Mouse (Mus musculus): Measurements from ENCODE around the gene Fam50b.

DNA sequence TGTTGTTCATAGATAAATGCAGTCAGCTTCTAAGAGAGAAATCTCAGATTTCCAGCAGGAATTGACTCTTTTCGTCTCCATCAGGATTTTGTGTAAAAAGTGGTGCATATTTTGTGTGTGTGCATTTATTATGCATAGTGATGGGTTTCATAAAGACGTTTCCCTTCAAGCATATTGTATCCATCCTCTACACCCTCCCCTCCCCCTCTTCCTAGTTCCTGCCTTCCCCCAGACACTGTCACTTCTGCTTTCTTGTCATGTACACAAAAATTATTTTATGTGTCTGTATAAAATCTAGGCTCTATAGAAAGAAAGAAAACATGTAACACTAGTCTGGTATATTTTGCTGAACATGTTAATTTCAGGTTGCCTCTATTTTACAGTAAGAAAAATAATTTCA lies 34.6 kb upstream of the Fam50b start:
- TF ChIP-seq GATA1 (IDR thresholded peaks at IDR 0.05; ENCODE audit: borderline replicate concordance, low read length) (no peak), FLI1 (IDR thresholded peaks at IDR 0.05; ENCODE audit: low read length) (no peak)

Measured in megakaryocyte, embryonic 14.5 days (primary cell).